Mouse (Mus musculus): ENCODE data around the gene Glo1.

- no peak for TF ChIP-seq CTCF (IDR thresholded peaks at IDR 0.05; ENCODE audit: control insufficient read depth, insufficient read depth, insufficient read length)
- no peak for TF ChIP-seq MYOG (IDR thresholded peaks at IDR 0.05; ENCODE audit: control insufficient read depth, extremely low read depth, insufficient read length)
- no peak for TF ChIP-seq CEBPB (IDR thresholded peaks at IDR 0.05; ENCODE audit: low read depth)
- TF ChIP-seq MAX (IDR thresholded peaks at IDR 0.05), result no peak
- TF ChIP-seq MYOD1 (IDR thresholded peaks at IDR 0.05; ENCODE audit: control insufficient read depth, insufficient read length, low read depth), result no peak
- no peak for TF ChIP-seq USF1 (IDR thresholded peaks at IDR 0.05; ENCODE audit: low read depth)
- no peak for TF ChIP-seq FOSL1 (IDR thresholded peaks at IDR 0.05; ENCODE audit: insufficient read depth, low read length, poor library complexity, severe bottlenecking)
Measured at GRCm38 (mm10) chr17:30580781-30581180, 45.9 kb downstream of the Glo1 start.

All from C2C12 (cell line).